Mouse (Mus musculus) layer of hippocampus, postnatal 36 days (tissue): ENCODE measurements around the gene Polk. TPM values are rescaled to one million over a fixed set of nuclear protein-coding genes. Genes with fewer than 3 reads are reported as not detected.

Experiments
- DNase-seq, 2 experiments: peaks; one replicate each; pipeline ENCODE4 v3.0.0; 2022
- total RNA-seq, 2 experiments: library from RNA; stranded (reverse); gene quantifications; 2 replicates each; pipeline ENCODE4 v1.2.3; 2021

Gene Polk
- total RNA-seq, 2 experiments from 2014 or later: 11.7 to 12.2 TPM

GRCm38 (mm10) chr13:96528776-96529175 is 13.6 kb downstream of the Polk start:
- no peak for DNase-seq

- DNase-seq: no peak
Observed at GRCm38 (mm10) chr13:96527856-96528255, 14.5 kb downstream of the Polk start.

- DNase-seq: no peak
Observed at GRCm38 (mm10) chr13:96527022-96527421, 15.4 kb downstream of the Polk start.

- DNase-seq: no peak
Observed at GRCm38 (mm10) chr13:96521294-96521693, 21.1 kb downstream of the Polk start.

GRCm38 (mm10) chr13:96517335-96517734 is 25.0 kb downstream of the Polk start:
- DNase-seq: no peak

GRCm38 (mm10) chr13:96516249-96516648 is 26.1 kb downstream of the Polk start:
- DNase-seq: no peak

- no peak for DNase-seq
Observed at GRCm38 (mm10) chr13:96514154-96514942, 28.0 kb downstream of the Polk start.

GRCm38 (mm10) chr13:96511893-96512292 is 30.5 kb downstream of the Polk start:
- no peak for DNase-seq

- no peak for DNase-seq
Observed at GRCm38 (mm10) chr13:96511262-96511661, 31.1 kb downstream of the Polk start.

GRCm38 (mm10) chr13:96510635-96511034 is 31.7 kb downstream of the Polk start:
- DNase-seq: no peak

- DNase-seq: no peak
Observed at GRCm38 (mm10) chr13:96507541-96507940, 34.8 kb downstream of the Polk start.

- DNase-seq: no peak
Observed at GRCm38 (mm10) chr13:96506313-96506712, 36.1 kb downstream of the Polk start.

GRCm38 (mm10) chr13:96505661-96506060 is 36.7 kb downstream of the Polk start:
- DNase-seq: no peak

GRCm38 (mm10) chr13:96499891-96500290 is 42.5 kb downstream of the Polk start:
- DNase-seq: no peak

GRCm38 (mm10) chr13:96496630-96497029 is 45.7 kb downstream of the Polk start:
- no peak for DNase-seq

GRCm38 (mm10) chr13:96490433-96490832 is 51.9 kb downstream of the Polk start, which contains the start of gene Gm17622:
Gene Gm17622 (plus strand): TSS chr13:96490733.
- no peak for DNase-seq

GRCm38 (mm10) chr13:96487968-96488367 is 54.4 kb downstream of the Polk start:
- no peak for DNase-seq

- DNase-seq: no peak
Observed at GRCm38 (mm10) chr13:96487230-96487629, 55.1 kb downstream of the Polk start.

- DNase-seq: no peak
Observed at GRCm38 (mm10) chr13:96478991-96479390, 63.4 kb downstream of the Polk start.

GRCm38 (mm10) chr13:96477226-96477625 is 65.2 kb downstream of the Polk start:
- DNase-seq: no peak

- DNase-seq: no peak
Observed at GRCm38 (mm10) chr13:96470957-96471356, 71.4 kb downstream of the Polk start, which contains the start of gene Ankdd1b. Gene Ankdd1b (minus strand): TSS chr13:96471198.

- no peak for DNase-seq
Observed at GRCm38 (mm10) chr13:96470556-96470955, 71.8 kb downstream of the Polk start.

GRCm38 (mm10) chr13:96468678-96469077 is 73.7 kb downstream of the Polk start:
- no peak for DNase-seq

GRCm38 (mm10) chr13:96465315-96465714 is 77.1 kb downstream of the Polk start:
- DNase-seq: no peak
